Mouse (Mus musculus) heart, adult 2 months (tissue): ENCODE data around the gene Stk39.

ENCODE experiments used
- CTCF ChIP-seq: fragments of 200-600 bp; IDR thresholded peaks from 2 replicates; pipeline ENCODE4 v1.8.1; 2022; ENCODE audit warnings: antibody characterized with exemption, mild to moderate bottlenecking, moderate library complexity
- EP300 ChIP-seq: fragments of 200-500 bp; IDR thresholded peaks from 2 replicates; pipeline ENCODE4 v1.6.1; 2011; ENCODE audit warnings: low read depth, low read length, control low read depth; ENCODE audit not compliant: insufficient read depth
- POLR2A ChIP-seq: fragments of 200-500 bp; IDR thresholded peaks from 2 replicates; pipeline ENCODE4 v1.6.1; 2011; ENCODE audit warnings: mild to moderate bottlenecking, low read depth, low read length, control low read depth; ENCODE audit not compliant: insufficient read depth

DNA sequence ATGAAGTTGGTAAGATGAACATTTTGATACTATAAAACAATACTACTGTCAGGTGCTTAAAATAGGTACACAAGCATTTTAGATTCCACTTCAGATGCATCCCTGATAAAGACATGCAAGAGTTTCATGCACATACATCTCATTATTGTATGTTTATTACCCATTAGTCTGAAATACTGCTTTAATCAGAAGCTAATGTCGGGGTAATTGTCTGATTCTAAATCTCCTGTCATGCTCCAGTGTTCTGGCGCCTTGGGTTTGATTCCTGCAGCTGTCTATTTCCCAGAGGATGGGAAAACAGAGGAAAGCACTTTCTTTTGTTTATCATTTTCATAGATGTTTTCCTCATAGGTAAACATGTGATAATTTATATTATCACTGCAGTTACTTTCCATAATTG lies 31.1 kb upstream of the Stk39 start:
- TF ChIP-seq POLR2A (no peak), CTCF (no peak), EP300 (no peak)
